Mouse (Mus musculus) stomach, postnatal 0 days (tissue): ENCODE results near the gene Gm10447. TPM values are rescaled to one million over a fixed set of nuclear protein-coding genes. Genes with fewer than 3 reads are reported as not detected.

Experiments used
- ATAC-seq: fragments of 200-750 bp; cut with Nextera tagmentation; 2 replicates; pipeline ENCODE4 v1.8.0; 2017; ENCODE audit not compliant: low FRiP score, low TSS enrichment
- DNase-seq: peaks from one replicate; pipeline ENCODE4 v3.0.0-alpha.2; 2016; ENCODE audit warnings: low spot score
- H3K27ac ChIP-seq: fragments of 300-500 bp; sonication (generic); replicated peaks from 2 replicates; pipeline ENCODE4 v1.5.1; 2014; ENCODE audit warnings: mild to moderate bottlenecking, control low read depth
- H3K27me3 ChIP-seq: fragments of 300-500 bp; sonication (generic); 2 replicates; pipeline ENCODE4 v1.6.1; 2014; ENCODE audit warnings: low read length; ENCODE audit not compliant: control insufficient read depth, insufficient read depth
- H3K36me3 ChIP-seq: fragments of 300-500 bp; sonication (generic); 2 replicates; pipeline ENCODE4 v1.6.1; 2014; ENCODE audit warnings: low read length, mixed read lengths; ENCODE audit not compliant: control insufficient read depth, insufficient read depth
- H3K4me1 ChIP-seq: fragments of 300-500 bp; sonication (generic); replicated peaks from 2 replicates; pipeline ENCODE4 v1.6.1; 2014; ENCODE audit warnings: antibody characterized with exemption; ENCODE audit not compliant: control insufficient read depth, insufficient read depth
- H3K4me2 ChIP-seq: fragments of 300-500 bp; sonication (generic); replicated peaks from 2 replicates; pipeline ENCODE4 v1.6.1; 2014; ENCODE audit warnings: low read depth, mild to moderate bottlenecking, control low read depth, moderate library complexity
- H3K4me3 ChIP-seq: fragments of 300-500 bp; sonication (generic); 2 replicates; pipeline ENCODE4 v1.5.1; 2014; ENCODE audit warnings: low read depth, low read length, control low read depth
- H3K9ac ChIP-seq: fragments of 300-500 bp; sonication (generic); 2 replicates; pipeline ENCODE4 v1.6.1; 2014; ENCODE audit warnings: mild to moderate bottlenecking, low read length, control low read depth, mixed read lengths
- H3K9me3 ChIP-seq: fragments of 300-500 bp; sonication (generic); 2 replicates; pipeline ENCODE4 v1.6.1; 2016; ENCODE audit warnings: low read length; ENCODE audit not compliant: control insufficient read depth
- CTCF ChIP-seq: IDR thresholded peaks from 2 replicates; pipeline ENCODE4 v1.5.1; 2016; ENCODE audit warnings: antibody characterized with exemption, low read depth, mild to moderate bottlenecking, moderate library complexity
- EP300 ChIP-seq: optimal IDR thresholded peaks from 2 replicates; pipeline ENCODE3; 2016; ENCODE audit warnings: antibody characterized with exemption
- WGBS: fragments of 180-500 bp; shearing (Covaris S2); extraction: QIAGEN DNeasy Blood & Tissue Kit; methylation state at CpG from one replicate; pipeline ENCODE4 v1.1.7; 2014; 5-methylcytosine and 5-hydroxymethylcytosine counted together
- polyA plus RNA-seq: library from polyadenylated mRNA; unstranded; fragments of >200 nt; fragmentation: Nextera tagmentation; extraction: Ambion mirVana; gene quantifications from 2 replicates; pipeline ENCODE4 v1.2.1, GENCODE M21; 2015

Gm10447 gene
- polyA plus RNA-seq, 1 experiment from 2014 or later: 0.08 TPM

- Histone ChIP-seq H3K27ac (no peak overlapping the region), H3K9ac (no peak overlapping the region), H3K4me3 (no peak overlapping the region), H3K9me3 (no peaks in the 10 kb centered on the region), H3K36me3 (no peaks in the 10 kb centered on the region), H3K4me2 (no peak overlapping the region), H3K27me3 (no peaks in the 10 kb centered on the region), H3K4me1 (no peaks in the 10 kb centered on the region)
- DNase-seq: no peak
- 97% methylated on average over 9 of the region's 9 CpGs for WGBS
- TF ChIP-seq EP300: no peak
- TF ChIP-seq CTCF: no peak
- no peak for ATAC-seq
Measured at GRCm38 (mm10) chr11:53452396-53452795, 4.5 kb downstream of the Gm10447 start.

DNA sequence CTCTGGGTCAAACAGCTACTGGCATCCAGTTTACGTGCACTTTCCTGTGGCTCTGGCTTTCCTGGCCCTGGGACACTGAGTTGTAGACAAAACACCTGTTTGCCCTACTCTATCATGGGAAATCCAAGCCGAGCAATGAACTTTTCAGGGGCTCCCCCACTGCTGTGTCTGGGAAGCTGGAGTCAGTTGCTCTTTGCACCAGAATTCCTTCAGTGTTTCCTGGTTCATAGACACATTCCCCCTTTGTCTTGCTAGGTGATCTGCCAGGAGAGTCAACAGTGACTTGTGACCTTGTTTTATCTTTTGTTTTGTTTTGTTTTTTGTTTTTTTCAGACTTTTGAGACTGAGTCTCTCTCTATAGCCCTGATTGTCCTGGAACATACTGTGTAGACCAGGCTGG, 5.5 kb downstream of the Gm10447 start:
- DNase-seq (no peak), ATAC-seq (peak; percentile 54; the same call in 1 of the 2 replicates)
- Histone ChIP-seq H3K4me2 (no peak overlapping the region), H3K9me3 (no peaks in the 10 kb centered on the region), H3K4me3 (no peak overlapping the region), H3K4me1 (no peaks in the 10 kb centered on the region), H3K9ac (no peak overlapping the region), H3K27me3 (no peaks in the 10 kb centered on the region), H3K27ac (no peak overlapping the region), H3K36me3 (no peaks in the 10 kb centered on the region)
- WGBS: 27% methylated on average over 2 of the region's 2 CpGs
- no peak for TF ChIP-seq CTCF
- no peak for TF ChIP-seq EP300

- Histone ChIP-seq H3K9ac (no peak overlapping the region), H3K27me3 (no peaks in the 10 kb centered on the region), H3K4me1 (no peaks in the 10 kb centered on the region), H3K4me2 (no peak overlapping the region), H3K4me3 (no peak overlapping the region), H3K9me3 (no peaks in the 10 kb centered on the region), H3K27ac (no peak overlapping the region), H3K36me3 (no peaks in the 10 kb centered on the region)
- TF ChIP-seq EP300 (no peak), CTCF (no peak)
- ATAC-seq (0 out of 2 replicates have a peak, but pooled peaks have one; percentile 16), DNase-seq (no peak)
- WGBS: 30% methylated on average over 15 of the region's 15 CpGs
Measured at GRCm38 (mm10) chr11:53450070-53450705, 6.7 kb downstream of the Gm10447 start.

GRCm38 (mm10) chr11:53448529-53448928, 8.4 kb downstream of the Gm10447 start:
- TF ChIP-seq EP300 (no peak), CTCF (no peak)
- Histone ChIP-seq H3K4me2 (no peak overlapping the region), H3K4me3 (no peak overlapping the region), H3K36me3 (no peaks in the 10 kb centered on the region), H3K9ac (no peak overlapping the region), H3K9me3 (no peaks in the 10 kb centered on the region), H3K4me1 (no peaks in the 10 kb centered on the region), H3K27me3 (no peaks in the 10 kb centered on the region), H3K27ac (no peak overlapping the region)
- 52% methylated on average over 1 of the region's 1 CpGs for WGBS
- DNase-seq (no peak), ATAC-seq (no peak)

GRCm38 (mm10) chr11:53447996-53448395, 8.9 kb downstream of the Gm10447 start:
- Histone ChIP-seq H3K4me3 (no peak overlapping the region), H3K36me3 (no peaks in the 10 kb centered on the region), H3K9me3 (no peaks in the 10 kb centered on the region), H3K4me1 (no peaks in the 10 kb centered on the region), H3K27me3 (no peaks in the 10 kb centered on the region), H3K27ac (no peak overlapping the region), H3K9ac (no peak overlapping the region), H3K4me2 (no peak overlapping the region)
- ATAC-seq (no peak), DNase-seq (no peak)
- WGBS: 82% methylated on average over 8 of the region's 8 CpGs
- TF ChIP-seq CTCF: no peak
- no peak for TF ChIP-seq EP300

DNA sequence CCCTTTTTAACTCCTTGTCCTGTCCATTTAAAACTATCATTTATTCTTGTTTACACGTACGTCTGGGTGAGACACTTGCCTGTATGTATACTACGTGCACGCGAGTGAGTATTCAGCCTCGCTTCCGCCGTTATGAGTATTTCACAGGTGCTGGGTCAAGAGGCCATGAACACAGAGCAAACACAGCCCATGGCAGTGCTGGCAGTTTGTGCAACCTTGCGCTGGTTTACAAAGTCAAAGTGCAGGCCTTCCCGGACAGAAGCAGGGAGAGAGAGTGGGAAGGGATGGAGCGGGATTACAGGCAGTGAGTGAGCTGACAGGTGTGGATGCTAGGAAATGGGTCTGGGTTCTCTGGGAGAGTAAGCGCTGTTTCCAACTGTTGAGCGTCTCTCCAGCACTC, 10.7 kb downstream of the Gm10447 start:
- TF ChIP-seq CTCF (no peak), EP300 (no peak)
- ATAC-seq (no peak), DNase-seq (no peak)
- no peaks in the 10 kb centered on the region for H3K4me1 ChIP-seq
- no peak overlapping the region for H3K4me3 ChIP-seq
- H3K4me2 ChIP-seq: no peak overlapping the region
- 61% methylated on average over 13 of the region's 13 CpGs for WGBS
- H3K27me3 ChIP-seq: no peaks in the 10 kb centered on the region
- no peaks in the 10 kb centered on the region for H3K36me3 ChIP-seq
- no peak overlapping the region for H3K27ac ChIP-seq
- no peak overlapping the region for H3K9ac ChIP-seq
- H3K9me3 ChIP-seq: no peaks in the 10 kb centered on the region
